Mouse (Mus musculus) midbrain, embryonic 10.5 days (tissue): Measurements from ENCODE around the gene CK137956. TPM values are rescaled to one million over a fixed set of nuclear protein-coding genes. Genes with fewer than 3 reads are reported as not detected.

Experiments used
- DNase-seq: peaks from one replicate; pipeline ENCODE4 v3.0.0-alpha.2; 2017; ENCODE audit warnings: low spot score
- H3K27ac ChIP-seq: fragments of 300-500 bp; sonication (generic); replicated peaks from 2 replicates; pipeline ENCODE4 v1.5.1; 2016; ENCODE audit warnings: mild to moderate bottlenecking
- H3K27me3 ChIP-seq: fragments of 300-500 bp; sonication (generic); 2 replicates; pipeline ENCODE4 v1.6.1; 2016; ENCODE audit warnings: low read depth, mild to moderate bottlenecking; ENCODE audit not compliant: poor library complexity, severe bottlenecking
- H3K36me3 ChIP-seq: fragments of 300-500 bp; sonication (generic); 2 replicates; pipeline ENCODE4 v1.6.1; 2016; ENCODE audit warnings: mild to moderate bottlenecking, moderate library complexity
- H3K4me1 ChIP-seq: fragments of 300-500 bp; sonication (generic); 2 replicates; pipeline ENCODE4 v1.6.1; 2016
- H3K4me3 ChIP-seq: fragments of 300-500 bp; sonication (generic); 2 replicates; pipeline ENCODE4 v1.5.1; 2016; ENCODE audit warnings: mild to moderate bottlenecking, moderate library complexity
- H3K9me3 ChIP-seq: fragments of 300-500 bp; sonication (generic); replicated peaks from 2 replicates; pipeline ENCODE4 v1.6.1; 2016; ENCODE audit warnings: mild to moderate bottlenecking
- WGBS: fragments of 180-500 bp; shearing (Covaris S2); methylation state at CpG from one replicate; pipeline ENCODE4 v1.1.7; 2016; 5-methylcytosine and 5-hydroxymethylcytosine counted together
- polyA plus RNA-seq: library from polyadenylated mRNA; unstranded; fragments of >200 nt; fragmentation: Nextera tagmentation; extraction: Ambion mirVana; gene quantifications from 2 replicates; pipeline ENCODE4 v1.2.1, GENCODE M21; 2016

CK137956 gene
- polyA plus RNA-seq, 1 experiment from 2014 or later, result 0.86 TPM

DNA sequence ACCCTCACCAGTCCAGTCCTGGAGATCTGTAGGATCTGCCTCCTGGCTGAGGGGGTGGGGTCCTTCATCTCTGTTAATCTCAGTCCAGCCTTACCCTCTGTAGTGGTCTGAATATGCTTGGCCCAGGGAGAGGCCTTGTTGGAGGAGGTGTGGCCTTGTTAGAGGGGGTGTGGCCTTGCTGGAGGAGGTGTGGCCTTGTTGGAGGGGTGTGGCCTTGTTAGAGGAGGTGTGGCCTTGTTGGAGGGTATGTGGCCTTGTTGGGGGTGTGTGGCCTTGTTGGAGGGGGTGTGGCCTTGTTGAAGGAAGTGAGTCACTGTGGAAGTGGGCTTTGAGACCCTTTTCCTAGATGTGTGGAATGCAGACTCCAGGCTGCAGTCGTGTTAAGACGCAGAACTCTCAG lies 13.7 kb upstream of the CK137956 start:
- 94% methylated on average over 2 of the region's 2 CpGs for WGBS
- H3K4me3 ChIP-seq, result no peak overlapping the region
- DNase-seq, result no peak
- peaks cover 63% of the 10 kb centered on the region for H3K27me3 ChIP-seq
- peaks cover 46% of the 10 kb centered on the region for H3K4me1 ChIP-seq
- no peaks in the 10 kb centered on the region for H3K9me3 ChIP-seq
- H3K27ac ChIP-seq, result no peak overlapping the region
- no peaks in the 10 kb centered on the region for H3K36me3 ChIP-seq

DNA sequence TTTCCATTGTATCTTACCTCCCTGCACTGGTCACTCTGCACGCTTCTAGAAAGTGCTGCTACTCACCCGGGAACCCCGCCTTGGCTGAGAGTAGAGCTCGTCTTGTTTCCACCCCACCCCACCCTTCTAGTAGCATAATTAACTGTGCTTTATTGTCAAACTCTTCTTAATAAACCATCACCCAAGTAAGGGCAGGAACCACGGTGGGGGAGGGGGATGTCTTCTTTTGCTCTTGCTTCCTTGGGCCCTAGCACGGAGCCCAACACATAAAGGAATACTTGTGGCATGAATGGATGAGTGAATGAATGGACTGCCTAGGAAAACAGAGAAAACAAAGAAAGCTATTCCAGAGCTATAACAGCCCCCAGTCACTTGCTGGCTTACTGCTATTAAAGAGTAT lies 10.4 kb upstream of the CK137956 start:
- Histone ChIP-seq H3K27ac (no peak overlapping the region), H3K9me3 (no peaks in the 10 kb centered on the region), H3K4me3 (no peak overlapping the region), H3K36me3 (no peaks in the 10 kb centered on the region), H3K27me3 (peaks cover 31% of the 10 kb centered on the region), H3K4me1 (peaks cover 15% of the 10 kb centered on the region)
- 60% methylated on average over 6 of the region's 6 CpGs for WGBS
- no peak for DNase-seq

DNA sequence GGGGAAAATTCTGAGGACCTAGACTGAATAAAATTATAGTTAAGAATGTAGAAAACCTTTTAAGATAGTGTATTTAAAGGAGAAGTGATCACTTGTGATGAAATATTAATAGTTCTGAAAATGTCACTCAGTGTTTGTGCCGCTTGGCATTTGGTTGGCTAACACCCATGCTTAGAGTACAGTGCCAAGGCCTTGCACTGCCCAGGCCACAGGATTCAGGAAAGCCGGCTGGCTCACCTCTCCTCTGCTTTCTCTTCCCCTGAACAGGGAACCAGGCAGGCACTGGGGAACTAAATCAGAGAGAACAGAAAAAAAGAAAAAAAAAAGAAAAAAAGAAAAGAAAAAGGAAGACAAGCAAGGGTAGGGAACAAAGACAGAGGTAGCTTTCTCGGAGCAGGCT lies 2.2 kb upstream of the CK137956 start:
- no peaks in the 10 kb centered on the region for H3K9me3 ChIP-seq
- DNase-seq, result no peak
- H3K36me3 ChIP-seq, result no peaks in the 10 kb centered on the region
- H3K4me3 ChIP-seq, result no peak overlapping the region
- 85% methylated on average over 3 of the region's 3 CpGs for WGBS
- H3K27me3 ChIP-seq, result peaks cover 49% of the 10 kb centered on the region
- H3K4me1 ChIP-seq, result peaks cover 18% of the 10 kb centered on the region
- no peak overlapping the region for H3K27ac ChIP-seq

DNA sequence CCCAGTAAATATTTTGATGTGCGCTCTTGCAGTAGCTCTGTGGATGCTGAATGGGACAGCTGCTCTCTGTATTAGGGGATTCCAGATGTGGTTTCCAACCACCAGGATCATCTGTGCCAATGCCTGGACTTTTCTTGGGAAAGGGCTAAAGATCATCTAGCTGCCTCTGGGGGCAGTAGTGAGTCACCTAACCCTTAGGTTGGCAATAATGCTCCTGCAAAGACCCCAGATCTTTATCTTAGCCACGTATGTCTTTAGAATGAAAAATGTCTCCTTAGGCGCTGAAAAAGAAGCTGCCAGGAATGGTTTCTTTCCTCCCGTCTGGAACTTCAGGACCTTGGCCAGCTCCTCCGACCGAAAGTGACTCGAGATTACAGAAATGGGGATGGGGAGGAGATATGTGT lies 731 bp downstream of the CK137956 start:
- H3K27ac ChIP-seq, result no peak overlapping the region
- no peak overlapping the region for H3K4me3 ChIP-seq
- H3K27me3 ChIP-seq, result peaks cover 49% of the 10 kb centered on the region
- 8% methylated on average over 7 of the region's 7 CpGs for WGBS
- no peaks in the 10 kb centered on the region for H3K9me3 ChIP-seq
- peaks cover 18% of the 10 kb centered on the region for H3K4me1 ChIP-seq
- H3K36me3 ChIP-seq, result no peaks in the 10 kb centered on the region
- peak; percentile 43 for DNase-seq

DNA sequence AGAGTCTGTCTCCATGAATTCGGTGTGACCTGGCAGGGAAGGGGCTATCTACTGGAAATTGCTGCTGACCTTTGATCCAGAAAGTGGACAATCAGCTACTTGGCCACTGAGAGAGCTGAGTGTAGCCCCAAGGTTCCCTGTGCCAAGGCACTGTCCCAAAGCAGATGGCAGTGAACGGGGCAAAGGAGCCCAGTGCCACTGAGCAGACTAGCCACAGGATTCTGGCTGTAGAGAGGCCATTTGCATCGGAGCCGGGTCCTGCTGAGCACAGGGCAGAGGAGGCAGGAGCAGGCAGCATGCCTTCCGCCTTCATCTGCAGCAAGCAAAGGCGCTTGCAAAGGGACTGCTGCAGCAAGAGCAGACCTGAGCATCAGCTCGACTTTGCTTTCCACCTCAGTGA lies 1.6 kb downstream of the CK137956 start:
- 23% methylated on average over 7 of the region's 7 CpGs for WGBS
- Histone ChIP-seq H3K36me3 (no peaks in the 10 kb centered on the region), H3K9me3 (no peaks in the 10 kb centered on the region), H3K27me3 (peaks cover 49% of the 10 kb centered on the region), H3K27ac (no peak overlapping the region), H3K4me1 (peaks cover 18% of the 10 kb centered on the region), H3K4me3 (no peak overlapping the region)
- no peak for DNase-seq

DNA sequence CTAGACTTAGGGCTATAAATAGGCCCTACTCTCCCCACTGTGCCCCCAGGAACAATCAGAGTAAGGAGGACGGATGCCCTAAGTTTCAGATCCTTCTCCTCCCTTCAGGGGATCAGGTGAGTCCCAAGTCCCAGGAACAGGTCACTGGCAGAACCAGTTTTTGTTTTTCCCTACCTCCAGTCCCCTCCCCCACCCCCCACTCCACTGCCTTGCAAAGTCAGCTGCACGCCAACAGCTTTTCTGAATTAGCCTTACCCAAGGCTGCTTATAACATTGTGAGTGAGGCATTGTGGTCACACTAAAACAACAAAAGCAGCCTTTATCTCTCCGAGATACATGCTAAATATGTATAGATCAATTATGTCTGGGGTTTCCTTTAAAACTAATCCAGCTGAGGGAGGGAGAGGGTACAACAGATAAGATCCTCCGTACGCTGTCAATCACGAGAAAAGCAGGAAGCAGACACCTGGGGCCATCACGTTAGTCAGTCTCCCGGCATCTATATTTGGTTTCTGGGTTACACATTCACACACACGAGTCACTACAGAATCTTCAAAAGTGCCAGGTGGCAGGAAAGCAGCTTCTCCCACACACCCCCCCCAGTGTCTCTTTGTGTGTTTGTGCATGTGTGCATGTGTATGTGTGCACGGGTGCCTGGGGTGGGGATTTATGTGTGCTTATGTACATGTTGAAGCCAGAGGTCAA lies 17.6 kb downstream of the CK137956 start:
- 70% methylated on average over 10 of the region's 10 CpGs for WGBS

DNA sequence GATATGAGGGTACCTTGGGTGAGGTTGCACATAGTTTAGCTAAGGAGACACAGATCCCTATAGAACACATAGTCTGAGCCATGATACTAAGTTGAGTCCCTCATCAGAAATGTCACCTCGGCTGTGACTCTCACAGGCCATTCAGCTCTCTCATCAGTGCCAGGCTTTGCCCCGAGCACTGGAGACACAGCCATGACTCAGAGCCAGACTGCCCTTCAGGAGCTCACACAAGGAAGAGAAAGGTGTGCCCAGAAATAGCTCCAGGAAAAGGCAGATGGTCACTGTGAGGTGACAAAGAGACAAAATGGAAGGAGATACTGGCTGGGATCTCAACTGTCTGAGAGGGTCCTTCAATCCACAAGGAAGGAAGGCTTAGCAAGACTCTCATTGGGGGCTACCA lies 23.1 kb downstream of the CK137956 start:
- no peaks in the 10 kb centered on the region for H3K36me3 ChIP-seq
- no peak overlapping the region for H3K27ac ChIP-seq
- H3K4me1 ChIP-seq, result peaks cover 2% of the 10 kb centered on the region; the same call in 1 of the 2 replicates
- H3K27me3 ChIP-seq, result no peaks in the 10 kb centered on the region
- H3K9me3 ChIP-seq, result no peaks in the 10 kb centered on the region
- DNase-seq, result no peak
- H3K4me3 ChIP-seq, result no peak overlapping the region
- WGBS, result 81% methylated on average over 2 of the region's 2 CpGs

More for the DNA sequence above, 17.6 kb downstream of the CK137956 start:
- Histone ChIP-seq H3K27me3 (no peaks in the 10 kb centered on the region), H3K27ac (no peak overlapping the region), H3K4me1 (peaks cover 7% of the 10 kb centered on the region), H3K36me3 (no peaks in the 10 kb centered on the region), H3K9me3 (no peaks in the 10 kb centered on the region), H3K4me3 (no peak overlapping the region)
- DNase-seq, result no peak

DNA sequence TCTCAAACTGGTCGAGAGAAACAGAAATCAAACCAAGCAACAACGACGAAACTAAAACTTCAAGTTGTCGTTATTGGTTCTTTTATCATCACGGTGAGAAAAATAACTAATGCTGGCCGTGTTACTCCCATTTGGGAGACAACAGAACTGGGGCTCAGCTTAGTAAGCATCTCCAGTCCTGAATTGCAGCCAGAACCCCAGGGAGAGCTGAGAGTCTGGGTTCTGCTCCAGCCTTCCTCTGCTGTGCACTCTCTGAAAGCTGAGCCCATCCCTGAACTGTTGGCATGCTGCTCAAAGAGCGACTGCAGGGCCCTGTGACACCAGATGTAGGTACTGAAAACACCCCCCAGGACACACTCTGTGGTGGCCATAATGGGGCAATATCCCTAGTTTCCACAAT lies 33.3 kb downstream of the CK137956 start:
- Histone ChIP-seq H3K27ac (no peak overlapping the region), H3K4me3 (no peak overlapping the region), H3K36me3 (no peaks in the 10 kb centered on the region), H3K27me3 (no peaks in the 10 kb centered on the region), H3K9me3 (no peaks in the 10 kb centered on the region), H3K4me1 (no peaks in the 10 kb centered on the region)
- 88% methylated on average over 7 of the region's 7 CpGs for WGBS
- no peak for DNase-seq

DNA sequence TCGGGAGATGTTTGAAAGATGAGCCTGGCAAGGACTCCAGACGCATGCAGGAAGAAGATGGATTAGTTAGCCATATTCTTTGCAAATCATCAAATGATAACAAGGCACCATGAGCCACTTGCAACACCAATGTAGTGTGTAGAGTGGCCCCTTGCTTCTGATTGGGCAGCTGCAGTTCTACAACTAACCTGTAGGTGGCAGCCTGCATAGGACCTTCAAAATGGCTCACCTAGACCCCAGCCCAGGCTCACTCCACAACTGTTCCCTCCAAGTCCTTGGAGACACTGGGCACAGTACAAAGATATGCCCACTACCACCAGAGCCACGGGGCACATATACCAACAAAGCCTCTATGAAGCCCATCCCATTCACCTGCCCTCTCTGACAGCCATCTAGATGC lies 35.4 kb downstream of the CK137956 start:
- Histone ChIP-seq H3K36me3 (no peaks in the 10 kb centered on the region), H3K4me3 (no peak overlapping the region), H3K27ac (no peak overlapping the region), H3K9me3 (no peaks in the 10 kb centered on the region), H3K4me1 (no peaks in the 10 kb centered on the region), H3K27me3 (no peaks in the 10 kb centered on the region)
- peak; percentile 36 for DNase-seq
- WGBS, result 54% methylated on average over 3 of the region's 3 CpGs

DNA sequence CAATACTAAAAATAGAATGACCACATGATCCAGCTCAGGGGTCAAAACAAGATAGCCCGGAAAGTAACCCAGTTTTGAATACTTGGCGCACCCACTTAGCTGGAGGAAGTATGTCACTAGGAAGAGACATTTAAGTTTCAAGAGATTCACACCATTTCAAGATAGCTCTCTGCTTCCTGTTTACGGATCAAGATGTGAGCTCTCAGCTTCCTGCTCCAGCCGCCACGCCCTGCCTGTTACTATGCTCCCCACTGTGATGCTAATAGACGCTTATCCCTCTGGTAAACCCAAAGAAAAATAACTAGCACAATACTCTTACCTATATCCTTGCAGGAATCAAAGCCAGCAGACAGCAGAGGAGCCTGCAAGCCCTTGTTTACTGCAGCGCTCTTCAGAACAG lies 57.2 kb downstream of the CK137956 start:
- no peak overlapping the region for H3K4me3 ChIP-seq
- H3K9me3 ChIP-seq, result no peaks in the 10 kb centered on the region
- WGBS, result 89% methylated on average over 7 of the region's 7 CpGs
- no peak overlapping the region for H3K27ac ChIP-seq
- H3K4me1 ChIP-seq, result no peaks in the 10 kb centered on the region
- no peak for DNase-seq
- no peaks in the 10 kb centered on the region for H3K27me3 ChIP-seq
- no peaks in the 10 kb centered on the region for H3K36me3 ChIP-seq

DNA sequence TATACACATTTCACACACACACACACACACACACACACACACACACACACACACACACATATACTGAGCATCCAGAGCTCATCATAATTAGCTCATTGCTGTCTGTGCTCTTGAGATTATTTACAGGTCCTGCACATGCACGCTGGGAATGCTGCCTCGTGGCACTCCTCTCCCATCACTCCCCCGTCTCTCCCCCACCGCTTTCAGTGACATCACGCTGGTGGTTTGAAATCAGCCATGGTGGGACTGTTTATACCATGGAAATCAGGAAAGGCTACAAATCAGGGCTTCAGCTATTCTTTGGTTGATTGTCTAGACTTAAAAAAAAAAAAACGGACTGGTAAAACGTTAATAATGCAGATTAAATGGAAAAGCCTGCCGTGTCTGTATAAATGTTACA lies 63.6 kb downstream of the CK137956 start:
- 89% methylated on average over 8 of the region's 8 CpGs for whole genome bisulfite sequencing
- H3K9me3 ChIP-seq, result no peaks in the 10 kb centered on the region

DNA sequence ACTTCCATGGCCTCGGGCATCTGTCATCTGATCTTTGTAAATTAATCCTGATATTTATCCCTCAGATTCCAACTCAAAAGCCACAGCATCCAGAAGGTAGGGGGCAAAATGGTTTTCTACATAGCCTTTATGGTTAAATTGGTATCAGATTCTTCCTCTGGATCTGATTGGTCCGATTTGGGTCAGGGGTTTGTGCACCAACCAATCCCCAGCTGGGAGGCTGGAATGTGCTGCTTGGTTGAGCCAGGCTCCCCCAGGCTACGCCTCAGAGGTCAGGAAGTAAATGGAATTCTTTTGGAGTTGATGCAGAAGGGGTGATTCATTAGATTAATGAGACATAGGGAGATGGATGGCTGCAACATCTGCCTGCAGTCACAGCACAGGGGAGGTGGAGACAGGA lies 66.8 kb downstream of the CK137956 start:
- H3K4me1 ChIP-seq, result no peaks in the 10 kb centered on the region
- H3K4me3 ChIP-seq, result no peak overlapping the region
- no peaks in the 10 kb centered on the region for H3K36me3 ChIP-seq
- no peak overlapping the region for H3K27ac ChIP-seq
- 79% methylated on average over 3 of the region's 3 CpGs for WGBS
- no peaks in the 10 kb centered on the region for H3K27me3 ChIP-seq
- DNase-seq, result no peak
- H3K9me3 ChIP-seq, result no peaks in the 10 kb centered on the region

More for the DNA sequence above, 63.6 kb downstream of the CK137956 start:
- Histone ChIP-seq H3K4me1 (no peaks in the 10 kb centered on the region), H3K4me3 (no peak overlapping the region), H3K36me3 (no peaks in the 10 kb centered on the region), H3K27ac (no peak overlapping the region), H3K27me3 (no peaks in the 10 kb centered on the region)
- no peak for DNase-seq

DNA sequence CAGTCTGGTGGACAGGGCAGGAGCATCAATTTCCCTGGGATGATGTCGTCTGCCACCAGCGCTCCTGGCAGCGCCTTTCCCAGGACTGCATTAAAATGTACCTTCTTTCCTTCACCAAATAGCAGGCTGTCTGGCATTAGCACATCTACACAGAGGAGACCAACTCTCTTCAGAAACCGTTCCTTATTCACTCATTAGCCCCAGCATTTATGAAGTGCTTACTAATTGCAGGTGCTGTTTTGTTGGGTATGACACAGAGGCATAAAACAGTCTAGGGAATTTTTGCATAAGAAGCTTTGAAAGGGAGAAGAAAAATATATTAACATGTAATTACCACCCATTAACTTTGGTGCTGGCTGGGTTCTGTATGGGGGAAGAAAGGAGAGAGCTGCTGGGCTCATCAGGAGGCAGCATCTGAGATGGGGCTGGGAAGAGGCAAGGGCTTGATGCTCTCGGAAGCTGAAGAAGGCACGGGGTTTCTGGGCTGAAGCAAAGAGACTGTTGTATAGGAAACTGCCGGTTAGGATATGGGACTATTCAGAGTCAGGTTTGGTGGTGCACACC lies 69.8 kb downstream of the CK137956 start:
- no peak for DNase-seq
- Histone ChIP-seq H3K27me3 (no peaks in the 10 kb centered on the region), H3K4me3 (no peak overlapping the region), H3K36me3 (no peaks in the 10 kb centered on the region), H3K4me1 (no peaks in the 10 kb centered on the region), H3K9me3 (no peaks in the 10 kb centered on the region), H3K27ac (no peak overlapping the region)
- WGBS, result 87% methylated on average over 7 of the region's 7 CpGs
